Mouse (Mus musculus): Measurements from ENCODE around the gene Slc22a18.
A peak's percentile ranks its signal among the peaks of the same experiment; 100 is the strongest.

Gene Slc22a18

DNA sequence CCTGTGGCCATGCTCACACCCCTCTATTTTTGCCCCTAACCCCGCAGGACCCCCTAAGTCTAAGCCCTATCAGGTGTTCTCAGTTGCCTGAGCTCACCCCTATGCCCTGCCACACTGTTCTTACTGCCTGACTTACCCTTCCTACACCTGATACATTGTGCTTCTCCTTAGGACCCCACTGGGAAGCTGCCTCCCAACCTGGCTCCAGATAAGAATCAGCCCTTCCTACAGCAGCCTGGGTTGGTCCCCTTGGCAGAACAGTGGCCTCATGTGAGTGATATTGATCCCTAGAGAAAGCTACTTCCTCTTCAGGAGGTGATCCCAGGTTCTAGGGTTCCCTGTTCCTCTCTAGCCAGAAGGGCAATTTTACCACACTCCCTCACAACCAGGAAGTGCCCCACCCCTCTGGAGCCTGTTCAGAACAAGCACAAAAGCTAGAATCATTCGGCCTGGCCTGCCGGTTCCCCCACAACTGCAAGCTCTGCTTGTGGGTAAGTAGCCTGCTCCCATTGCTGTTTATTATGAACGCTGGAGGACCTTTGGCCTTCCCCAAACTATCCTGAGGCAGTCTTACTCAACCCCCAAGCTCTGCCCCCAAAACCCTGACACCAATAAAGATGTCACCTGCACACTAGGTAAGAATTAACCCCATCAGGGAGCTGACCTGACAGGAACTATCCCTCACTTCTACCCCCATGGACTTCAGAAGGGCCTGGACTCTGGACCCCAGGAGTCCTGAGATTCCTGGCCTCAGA lies at the start of gene Slc22a18:
TSS of gene Slc22a18 (plus strand) at position 390 of the 755 bp plus-strand sequence.
- peak; percentile 58 for DNase-seq (ENCODE audit: low read depth, low spot score)

GRCm38 (mm10) chr7:143428142-143428813 lies 45.3 kb upstream of the Slc22a18 start:
- DNase-seq (ENCODE audit: low read depth, low spot score): no peak

- no peak for DNase-seq (ENCODE audit: low read depth, low spot score)
Measured at GRCm38 (mm10) chr7:143428814-143429499, 44.6 kb upstream of the Slc22a18 start.

DNA sequence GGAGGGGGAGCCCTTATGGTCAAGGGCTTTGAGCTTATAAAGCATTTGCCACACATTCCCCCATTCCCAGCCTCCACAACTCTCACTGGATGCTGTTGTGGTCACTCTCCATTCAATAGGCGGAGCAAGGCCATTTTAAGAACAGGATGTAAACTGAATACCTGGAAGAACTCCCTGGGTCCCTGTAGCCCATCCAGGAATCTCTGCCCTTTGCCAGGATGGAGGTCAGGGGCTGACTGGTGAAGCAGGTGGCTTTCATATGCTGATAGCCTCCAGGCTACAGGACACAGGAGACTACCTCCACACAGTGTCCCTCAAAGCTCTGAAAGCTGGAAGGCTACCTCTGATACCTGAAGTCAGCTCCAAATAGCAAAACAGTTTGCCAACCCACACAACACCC lies 40.9 kb upstream of the Slc22a18 start:
- peak; percentile 21 for DNase-seq (ENCODE audit: low read depth, low spot score)

DNA sequence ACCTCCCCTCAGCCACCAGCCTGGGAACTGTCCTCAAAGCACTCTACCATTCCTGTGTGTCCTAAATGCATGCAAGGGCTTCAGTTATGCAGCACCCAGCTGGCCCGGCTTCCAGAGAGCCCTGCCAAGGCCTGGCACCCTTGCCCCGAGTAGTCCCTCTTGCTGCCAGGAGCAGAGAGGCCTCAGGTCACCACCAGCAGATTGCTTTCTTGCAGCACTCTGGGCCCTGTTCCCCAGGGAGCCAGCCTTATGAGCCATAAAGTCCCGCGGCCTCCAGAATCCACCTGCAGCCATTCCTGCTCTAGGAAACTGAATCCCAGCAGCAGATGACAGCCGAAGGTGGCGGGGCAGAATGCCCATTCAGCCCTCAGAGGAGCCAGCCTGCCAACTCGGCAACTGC lies 40.2 kb upstream of the Slc22a18 start:
- DNase-seq (ENCODE audit: low read depth, low spot score): no peak

GRCm38 (mm10) chr7:143437231-143437893 lies 36.2 kb upstream of the Slc22a18 start:
- peak; percentile 64 for DNase-seq (ENCODE audit: low read depth, low spot score)

DNA sequence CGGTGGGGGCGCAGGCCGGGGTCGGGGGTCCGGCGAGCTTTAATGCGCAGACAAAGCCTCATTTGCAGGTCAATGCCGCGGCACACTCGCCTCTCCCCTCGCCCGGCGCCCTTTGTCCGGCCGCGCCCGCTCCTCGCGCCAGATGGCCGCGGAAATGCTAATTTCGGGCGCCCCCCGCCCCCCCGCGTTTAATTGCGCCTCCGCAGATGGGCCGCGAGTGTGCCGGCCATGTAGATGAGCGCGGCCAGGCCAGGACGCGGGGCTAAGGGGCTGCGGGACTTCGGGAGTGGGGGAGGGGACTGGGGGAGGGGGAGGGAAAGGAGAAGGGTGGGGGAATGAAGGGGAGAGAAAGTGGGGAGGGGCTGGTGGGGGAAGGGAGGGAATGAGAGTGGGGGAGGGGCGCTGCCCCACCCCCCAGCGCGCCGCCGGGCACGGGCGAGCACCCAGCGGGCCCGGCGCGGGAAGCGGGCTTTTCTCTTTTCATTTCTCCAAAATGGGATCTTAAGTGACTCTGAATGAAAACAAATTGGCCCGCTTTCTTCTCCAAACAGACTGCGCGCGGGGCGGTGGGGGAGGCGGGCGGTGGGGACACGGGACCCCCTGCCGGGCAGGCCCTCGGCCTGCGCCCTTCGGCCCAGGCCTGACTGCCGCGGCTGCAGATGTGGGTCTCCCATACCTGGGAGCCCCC lies 35.5 kb upstream of the Slc22a18 start:
- peak; percentile 65 for DNase-seq (ENCODE audit: low read depth, low spot score)

GRCm38 (mm10) chr7:143438965-143439364 lies 34.6 kb upstream of the Slc22a18 start:
- DNase-seq (ENCODE audit: low read depth, low spot score): no peak

GRCm38 (mm10) chr7:143444580-143444954 lies 29.0 kb upstream of the Slc22a18 start:
- DNase-seq (ENCODE audit: low read depth, low spot score): no peak

DNA sequence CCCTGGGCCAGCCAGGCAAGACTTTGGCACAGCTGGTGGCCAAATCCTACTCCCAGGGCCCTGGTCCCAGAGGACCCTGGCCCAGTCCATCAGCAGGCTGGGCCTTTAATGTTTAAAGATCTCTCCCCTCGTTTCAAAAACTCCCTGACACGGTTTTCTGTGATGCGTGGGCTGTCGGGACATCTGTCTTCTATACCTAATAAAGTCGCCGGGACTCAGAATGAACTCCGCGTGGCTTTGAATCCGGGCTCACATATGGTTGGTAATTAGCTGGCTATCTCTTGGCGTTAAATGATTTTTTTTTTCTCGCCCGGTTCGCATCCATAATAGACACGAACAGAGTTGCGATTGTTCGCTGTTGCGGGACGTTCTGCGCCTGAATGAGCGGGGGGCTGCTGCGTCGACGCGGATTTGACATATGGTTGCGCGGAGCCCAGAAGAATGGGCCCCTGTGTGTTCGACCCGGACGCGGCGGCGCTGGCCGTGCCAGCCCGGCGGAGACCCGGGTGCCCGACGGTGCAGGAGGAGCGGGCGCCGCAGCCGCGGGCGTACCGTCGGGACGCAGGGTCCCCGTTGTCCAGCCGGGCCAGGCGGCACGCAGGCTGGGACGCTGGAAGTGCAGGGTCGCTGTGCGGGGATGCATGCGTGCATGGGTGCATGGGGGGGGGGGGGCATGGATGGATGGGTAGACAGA lies 28.4 kb upstream of the Slc22a18 start:
- no peak for DNase-seq (ENCODE audit: low read depth, low spot score)

- DNase-seq (ENCODE audit: low read depth, low spot score): peak; percentile 21
Measured at GRCm38 (mm10) chr7:143445651-143446460, 27.7 kb upstream of the Slc22a18 start.

- no peak for DNase-seq (ENCODE audit: low read depth, low spot score)
Measured at GRCm38 (mm10) chr7:143447130-143447529, 26.4 kb upstream of the Slc22a18 start.

DNA sequence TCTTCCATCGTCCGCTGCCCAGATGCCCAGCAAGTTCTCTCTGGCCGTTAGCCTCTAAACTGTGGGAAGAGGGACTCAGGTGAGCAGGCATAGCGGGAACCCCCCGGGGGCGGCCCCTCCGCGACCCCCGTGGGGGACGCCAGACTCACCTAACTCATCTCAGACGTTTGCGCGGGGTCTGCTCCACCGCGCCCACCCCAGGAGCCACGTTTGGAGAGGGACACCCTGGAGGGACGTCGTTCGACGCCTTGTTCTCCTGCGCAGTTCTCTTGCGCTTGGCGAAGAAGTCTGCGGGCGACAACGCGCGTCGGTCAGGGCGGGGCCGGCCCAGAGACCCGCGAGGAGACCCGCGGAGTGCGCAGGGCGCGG lies 14.6 kb upstream of the Slc22a18 start:
- DNase-seq (ENCODE audit: low read depth, low spot score): no peak

DNA sequence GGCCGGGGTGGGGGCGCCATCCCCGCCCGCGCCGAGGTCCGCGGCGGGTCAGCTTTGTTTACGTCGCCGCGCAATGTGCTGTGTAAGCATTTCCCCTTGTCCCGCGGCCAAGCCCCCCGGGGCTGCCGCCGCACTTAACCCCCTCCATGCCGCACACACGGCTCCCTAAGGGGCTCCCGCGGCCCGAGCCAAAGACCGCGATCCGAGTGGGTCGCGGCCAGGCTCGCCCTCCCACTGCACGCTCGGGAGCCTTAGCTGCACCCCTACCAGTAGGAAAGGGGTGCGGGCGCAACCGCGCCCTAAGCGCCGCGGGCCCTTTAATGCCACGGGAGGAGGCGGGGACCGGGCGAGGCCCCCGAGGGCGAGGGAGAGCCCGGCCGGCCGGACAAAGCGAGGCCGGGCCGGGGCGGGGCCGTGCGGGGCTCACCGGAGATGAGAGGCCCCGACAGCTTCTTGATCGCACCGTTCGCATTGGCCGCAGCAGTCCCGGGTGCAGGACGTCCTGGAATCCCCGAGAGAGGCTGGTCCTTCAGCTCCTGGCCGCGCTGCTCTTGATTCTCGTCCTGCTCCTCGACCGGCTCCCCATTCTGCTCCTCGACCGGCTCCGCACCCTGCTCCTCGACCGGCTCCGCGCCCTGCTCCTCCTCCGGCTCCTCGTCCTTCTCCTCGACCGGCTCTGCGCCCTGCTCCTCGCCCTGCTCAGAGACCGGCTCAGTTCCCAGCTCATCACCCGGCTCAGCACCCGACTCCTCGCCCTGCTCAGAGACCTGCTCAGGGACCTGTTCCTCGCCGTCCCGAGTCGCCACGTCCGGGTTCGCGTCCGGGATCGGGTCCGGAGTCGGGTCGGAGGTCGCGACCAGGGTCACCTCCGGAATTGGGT lies 14.0 kb upstream of the Slc22a18 start:
- DNase-seq (ENCODE audit: low read depth, low spot score): no peak

- DNase-seq (ENCODE audit: low read depth, low spot score): no peak
Measured at GRCm38 (mm10) chr7:143460217-143460834, 13.2 kb upstream of the Slc22a18 start.

DNA sequence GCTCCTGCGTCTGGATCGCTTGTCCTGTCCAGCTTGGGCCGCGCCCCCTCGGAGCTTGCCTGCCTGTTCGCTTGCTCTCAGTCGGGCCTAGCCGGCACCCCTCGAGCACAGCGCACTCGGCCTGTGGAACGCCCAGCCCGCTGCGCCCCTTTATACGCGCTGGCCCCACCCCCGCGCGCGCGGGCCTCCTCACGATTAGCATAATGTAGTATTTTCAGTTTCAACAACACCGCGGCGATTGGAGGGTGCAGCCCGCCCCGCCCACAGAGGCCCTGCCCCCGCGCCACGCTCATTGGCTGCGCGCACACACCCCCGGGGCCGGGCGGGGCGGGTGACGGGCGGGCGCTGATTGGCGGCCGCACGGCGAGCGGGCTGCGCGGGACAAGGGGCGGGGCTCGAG lies 12.7 kb upstream of the Slc22a18 start, which contains the start of gene Cdkn1c:
TSS of gene Cdkn1c (minus strand) at position 177 of the 400 bp plus-strand sequence.
- peak; percentile 93 for DNase-seq (ENCODE audit: low read depth, low spot score)

- no peak for DNase-seq (ENCODE audit: low read depth, low spot score)
Measured at GRCm38 (mm10) chr7:143461294-143461870, 12.2 kb upstream of the Slc22a18 start.

DNA sequence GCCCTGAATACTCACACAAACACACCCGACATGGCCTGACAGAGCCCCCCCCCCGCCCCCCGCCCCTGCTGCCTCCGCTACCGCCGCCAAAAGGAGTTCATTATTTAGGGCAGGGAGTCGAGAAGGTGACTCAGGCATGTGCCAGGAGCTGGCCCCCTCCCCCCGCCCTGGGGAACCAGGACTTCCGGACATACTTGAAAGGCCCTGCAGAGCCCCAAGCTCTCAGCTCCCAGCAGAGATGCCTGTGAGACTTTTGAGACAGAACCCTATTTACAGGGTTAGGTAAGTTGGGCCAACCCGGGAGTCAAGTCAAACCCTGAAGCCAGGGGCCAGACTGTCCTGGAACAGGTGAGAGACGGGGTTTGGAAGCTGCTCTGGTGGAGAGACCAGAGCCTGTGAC lies 11.6 kb upstream of the Slc22a18 start:
- no peak for DNase-seq (ENCODE audit: low read depth, low spot score)

Data from ES-CJ7 (cell line).